ENCODE assay signal across 25 mouse cellular contexts in genomic region chrX:13472751-13473225, GRCm38 (mm10). TPM values are rescaled to one million over a fixed set of nuclear protein-coding genes. Genes with fewer than 3 reads are reported as not detected.
A peak's percentile ranks its signal among the peaks of the same experiment; 100 is the strongest.
DNase-seq lines count a peak whose midpoint lies in the region; ATAC-seq and TF ChIP-seq lines count a peak whose summit lies in the region.
"Had no signal": no experiment of that assay in that cellular context is flagged by ENCODE, and none has a peak within 500 bp of the region (broad histone marks: within the 10 kb centered on the region; RNA-seq: fewer than 3 reads in every experiment).

No protein-coding gene starts in this region.

- peak; percentile 88 for DNase-seq in heart, adult 11 months
- DNase-seq in heart, adult 18-20 months, result no peak
- no peak for DNase-seq in liver, postnatal 0 days
- DNase-seq in 416B (ENCODE audit: low read depth), result peak; percentile 74
- no peak for DNase-seq in natural killer cell, adult 2 months (ENCODE audit: low spot score in 2 of 2)
- DNase-seq: adrenal gland, adult 8-10 months; cerebellum, adult 9-11 months; heart, postnatal 36 days; layer of hippocampus, postnatal 36 days; left cerebral cortex, postnatal 4 days; liver; retina, postnatal 1 day; thymus, adult 2 months had no signal

- no peak for TF ChIP-seq POLR2A in embryonic fibroblast, embryonic 13.5 days (IDR thresholded peaks at IDR 0.05; ENCODE audit: low read depth, low read length)

- H3K27ac ChIP-seq in liver, postnatal 0 days (ENCODE audit: low read depth), result no peak overlapping the region
- no peak overlapping the region for H3K27ac ChIP-seq in liver, embryonic 12.5 days
- H3K27ac ChIP-seq in embryonic fibroblast, embryonic 13.5 days (ENCODE audit: insufficient read depth, low read length), result peak overlapping the region; percentile 61
- no peak overlapping the region for H3K27ac ChIP-seq in forebrain, embryonic 16.5 days (ENCODE audit: low read length)
- H3K27ac ChIP-seq: embryonic facial prominence, embryonic 12.5 days; forebrain, embryonic 15.5 days; hindbrain, embryonic 15.5 days; stomach, embryonic 15.5 days had no signal

- no peaks in the 10 kb centered on the region for H3K4me1 ChIP-seq in liver, postnatal 0 days (ENCODE audit: insufficient read depth)
- no peaks in the 10 kb centered on the region for H3K4me1 ChIP-seq in liver, embryonic 12.5 days
- peaks cover 5% of the 10 kb centered on the region for H3K4me1 ChIP-seq in embryonic fibroblast, embryonic 13.5 days (ENCODE audit: control insufficient read depth, insufficient read depth, low read length)
- H3K4me1 ChIP-seq in forebrain, embryonic 16.5 days (replicated peaks; ENCODE audit: control insufficient read depth, insufficient read depth, low read length), result 0 out of 2 replicates have a peak, but pooled peaks cover 2% of the 10 kb centered on the region
- H3K4me1 ChIP-seq: embryonic facial prominence, embryonic 12.5 days; forebrain, embryonic 15.5 days; heart, embryonic 12.5 days; hindbrain, embryonic 15.5 days; stomach, embryonic 15.5 days had no signal

- H3K36me3 ChIP-seq in liver, postnatal 0 days (replicated peaks; ENCODE audit: insufficient read depth, low read length), result no peaks in the 10 kb centered on the region
- no peaks in the 10 kb centered on the region for H3K36me3 ChIP-seq in liver, embryonic 12.5 days
- no peaks in the 10 kb centered on the region for H3K36me3 ChIP-seq in forebrain, embryonic 16.5 days (ENCODE audit: control insufficient read depth, insufficient read depth)
- H3K36me3 ChIP-seq: embryonic facial prominence, embryonic 12.5 days; forebrain, embryonic 15.5 days; heart, embryonic 12.5 days; hindbrain, embryonic 15.5 days; stomach, embryonic 15.5 days had no signal

- H3K4me3 ChIP-seq in liver, postnatal 0 days (ENCODE audit: low read depth, low read length), result no peak overlapping the region
- no peak overlapping the region for H3K4me3 ChIP-seq in liver, embryonic 12.5 days
- H3K4me3 ChIP-seq in embryonic fibroblast, embryonic 13.5 days (ENCODE audit: insufficient read depth, low read length), result no peak overlapping the region
- no peak overlapping the region for H3K4me3 ChIP-seq in forebrain, embryonic 16.5 days (replicated peaks; ENCODE audit: low read length)
- H3K4me3 ChIP-seq: embryonic facial prominence, embryonic 12.5 days; forebrain, embryonic 15.5 days; heart, embryonic 12.5 days; hindbrain, embryonic 15.5 days; stomach, embryonic 15.5 days had no signal

- no peak overlapping the region for H3K9ac ChIP-seq in liver, postnatal 0 days (replicated peaks)
- no peak overlapping the region for H3K9ac ChIP-seq in liver, embryonic 12.5 days
- H3K9ac ChIP-seq in forebrain, embryonic 16.5 days (replicated peaks; ENCODE audit: low read depth, low read length), result no peak overlapping the region
- H3K9ac ChIP-seq: embryonic facial prominence, embryonic 12.5 days; forebrain, embryonic 15.5 days; heart, embryonic 12.5 days; hindbrain, embryonic 15.5 days; stomach, embryonic 15.5 days had no signal

- TF ChIP-seq CTCF in liver, postnatal 0 days (IDR thresholded peaks at IDR 0.05; ENCODE audit: low read depth), result no peak
- TF ChIP-seq CTCF in embryonic fibroblast, embryonic 13.5 days (IDR thresholded peaks at IDR 0.05; ENCODE audit: borderline replicate concordance, insufficient read depth, low read length), result no peak

- no peak for ATAC-seq in liver, postnatal 0 days
- ATAC-seq in liver, embryonic 12.5 days, result no peak
- ATAC-seq in forebrain, embryonic 16.5 days, result no peak
- ATAC-seq: forebrain, embryonic 15.5 days; intestine, embryonic 16.5 days; Patski had no signal

- WGBS in liver, postnatal 0 days (ENCODE audit: insufficient replicate concordance), result 79% methylated on average over 4 of the region's 4 CpGs
- 67% methylated on average over 4 of the region's 4 CpGs for WGBS in liver, embryonic 12.5 days (ENCODE audit: insufficient replicate concordance)
- WGBS in forebrain, embryonic 16.5 days, result 94% methylated on average over 4 of the region's 4 CpGs

- no peak overlapping the region for H3K4me2 ChIP-seq in liver, postnatal 0 days (ENCODE audit: low read depth, low read length)
- no peak overlapping the region for H3K4me2 ChIP-seq in liver, embryonic 12.5 days
- no peak overlapping the region for H3K4me2 ChIP-seq in forebrain, embryonic 16.5 days (ENCODE audit: low read length)
- H3K4me2 ChIP-seq: embryonic facial prominence, embryonic 12.5 days; forebrain, embryonic 15.5 days; heart, embryonic 12.5 days; hindbrain, embryonic 15.5 days; midbrain, embryonic 11.5 days; stomach, embryonic 15.5 days had no signal

- no peaks in the 10 kb centered on the region for H3K9me3 ChIP-seq in liver, postnatal 0 days (ENCODE audit: low read length)
- H3K9me3 ChIP-seq in liver, embryonic 12.5 days (replicated peaks), result no peaks in the 10 kb centered on the region
- H3K9me3 ChIP-seq in forebrain, embryonic 16.5 days (ENCODE audit: control insufficient read depth, low read length), result no peaks in the 10 kb centered on the region
- H3K9me3 ChIP-seq: embryonic facial prominence, embryonic 12.5 days; forebrain, embryonic 15.5 days; hindbrain, embryonic 15.5 days; stomach, embryonic 15.5 days had no signal

- H3K27me3 ChIP-seq in liver, postnatal 0 days (ENCODE audit: insufficient read depth, low read length), result no peaks in the 10 kb centered on the region
- no peaks in the 10 kb centered on the region for H3K27me3 ChIP-seq in liver, embryonic 12.5 days (replicated peaks)
- no peaks in the 10 kb centered on the region for H3K27me3 ChIP-seq in forebrain, embryonic 16.5 days (replicated peaks; ENCODE audit: control insufficient read depth, insufficient read depth, low read length)
- H3K27me3 ChIP-seq: embryonic facial prominence, embryonic 12.5 days; forebrain, embryonic 15.5 days; hindbrain, embryonic 15.5 days; Patski; stomach, embryonic 15.5 days had no signal

- TF ChIP-seq EP300 in liver, postnatal 0 days (IDR thresholded peaks at IDR 0.05; ENCODE audit: low read depth), result peak; percentile 50; the same call in 1 of the 2 replicates

RNA-seq across cellular contexts. Expression of gene Nyx, which starts 6.9 kb away (rescaled TPM):
- under 1 TPM; 0.23 to 0.27 TPM for total RNA-seq in heart, adult 18-20 months (2021)
- polyA plus RNA-seq in liver, postnatal 0 days (2015; fragmentation: Nextera tagmentation; extraction: Ambion mirVana), result 0.02 TPM in 1 of 2 replicates, not detected in the other
- not detected in 2 replicates for polyA plus RNA-seq in liver, embryonic 12.5 days (2016; fragmentation: Nextera tagmentation; extraction: Ambion mirVana)
- polyA plus RNA-seq in embryonic fibroblast, embryonic 13.5 days (2011; ENCODE audit: insufficient read length, low read depth, missing spikeins), result not detected in 2 replicates
- polyA plus RNA-seq in forebrain, embryonic 16.5 days (2015; fragmentation: Nextera tagmentation; extraction: Ambion mirVana), result 0.09 and 0.15 TPM in 2 replicates
- polyA plus RNA-seq: neural tube, embryonic 11.5 days had no signal

Comparison
In these comparisons a context has a peak if more than half of its experiments do, and no peak if none do; other contexts are left out.
1. DNase-seq: peak in heart, adult 11 months (single experiment) and 416B (single experiment); none in heart, adult 18-20 months (0 of 2), liver, postnatal 0 days (single experiment) and natural killer cell, adult 2 months (0 of 2).